Mouse (Mus musculus) midbrain, postnatal 0 days (tissue): ENCODE data around the gene Mxd1. TPM values are rescaled to one million over a fixed set of nuclear protein-coding genes. Genes with fewer than 3 reads are reported as not detected.

Experiments used
- ATAC-seq: fragments of 200-750 bp; cut with Nextera tagmentation; 2 replicates; pipeline ENCODE4 v1.8.0; 2017; ENCODE audit warnings: moderate number of reproducible peaks, mild to moderate bottlenecking, moderate TSS enrichment, moderate library complexity; ENCODE audit not compliant: low FRiP score
- DNase-seq: peaks from one replicate; pipeline ENCODE4 v3.0.0-alpha.2; 2015; ENCODE audit warnings: low spot score
- H3K27ac ChIP-seq: fragments of 300-500 bp; sonication (generic); 2 replicates; pipeline ENCODE4 v1.5.1; 2014; ENCODE audit warnings: low read depth, mild to moderate bottlenecking, low read length, mixed read lengths
- H3K27me3 ChIP-seq: fragments of 300-500 bp; sonication (generic); 2 replicates; pipeline ENCODE4 v1.6.1; 2014; ENCODE audit warnings: low read length, control low read depth, mixed read lengths; ENCODE audit not compliant: insufficient read depth
- H3K36me3 ChIP-seq: fragments of 300-500 bp; sonication (generic); 2 replicates; pipeline ENCODE4 v1.6.1; 2014; ENCODE audit warnings: low read length, control low read depth, mixed read lengths; ENCODE audit not compliant: insufficient read depth
- H3K4me1 ChIP-seq: fragments of 300-500 bp; sonication (generic); 2 replicates; pipeline ENCODE4 v1.6.1; 2014; ENCODE audit warnings: mild to moderate bottlenecking, control low read depth, antibody characterized with exemption, low read length, mixed read lengths; ENCODE audit not compliant: insufficient read depth
- H3K4me2 ChIP-seq: fragments of 300-500 bp; sonication (generic); 2 replicates; pipeline ENCODE4 v1.6.1; 2014; ENCODE audit warnings: low read depth, mild to moderate bottlenecking, low read length, mixed read lengths; ENCODE audit not compliant: poor library complexity, severe bottlenecking
- H3K4me3 ChIP-seq: fragments of 300-500 bp; sonication (generic); 2 replicates; pipeline ENCODE4 v1.5.1; 2014; ENCODE audit warnings: low read depth, mild to moderate bottlenecking, low read length, moderate library complexity
- H3K9ac ChIP-seq: fragments of 300-500 bp; sonication (generic); replicated peaks from 2 replicates; pipeline ENCODE4 v1.6.1; 2014; ENCODE audit warnings: mild to moderate bottlenecking, low read length, moderate library complexity, mixed read lengths; ENCODE audit not compliant: poor library complexity, severe bottlenecking
- H3K9me3 ChIP-seq: fragments of 300-500 bp; sonication (generic); 2 replicates; pipeline ENCODE4 v1.6.1; 2016; ENCODE audit warnings: low read length, control low read depth
- CTCF ChIP-seq: IDR thresholded peaks from 2 replicates; pipeline ENCODE4 v1.5.1; 2016; ENCODE audit warnings: antibody characterized with exemption, mild to moderate bottlenecking
- WGBS: fragments of 180-500 bp; shearing (Covaris S2); extraction: QIAGEN DNeasy Blood & Tissue Kit; methylation state at CpG from one replicate; pipeline ENCODE4 v1.1.7; 2014; 5-methylcytosine and 5-hydroxymethylcytosine counted together
- polyA plus RNA-seq: library from polyadenylated mRNA; unstranded; fragments of >200 nt; fragmentation: Nextera tagmentation; extraction: Ambion mirVana; gene quantifications from 2 replicates; pipeline ENCODE4 v1.2.1, GENCODE M21; 2015
- total RNA-seq: library from RNA; depleted of rRNA; stranded (reverse); fragments of >200 nt; gene quantifications from 2 replicates; pipeline ENCODE4 v1.2.3, GENCODE M21; 2014

The Mxd1 gene
- total and polyA plus RNA-seq, 2 experiments from 2014 or later, result 12.7 to 13.1 TPM

GRCm38 (mm10) chr6:86689671-86690070 lies 20.7 kb upstream of the Mxd1 start:
- Histone ChIP-seq H3K36me3 (peaks cover 31% of the 10 kb centered on the region), H3K9me3 (no peaks in the 10 kb centered on the region), H3K4me3 (no peak overlapping the region), H3K27me3 (no peaks in the 10 kb centered on the region), H3K4me2 (no peak overlapping the region), H3K4me1 (no peaks in the 10 kb centered on the region), H3K27ac (no peak overlapping the region), H3K9ac (no peak overlapping the region)
- WGBS, result 99% methylated on average over 3 of the region's 3 CpGs
- no peak for ATAC-seq
- no peak for TF ChIP-seq CTCF
- DNase-seq, result no peak

- Histone ChIP-seq H3K27me3 (no peaks in the 10 kb centered on the region), H3K4me2 (no peak overlapping the region), H3K9ac (no peak overlapping the region), H3K36me3 (peaks cover 26% of the 10 kb centered on the region), H3K4me1 (no peaks in the 10 kb centered on the region; the same call in 1 of the 2 replicates), H3K9me3 (no peaks in the 10 kb centered on the region), H3K27ac (no peak overlapping the region), H3K4me3 (no peak overlapping the region)
- no peak for DNase-seq
- ATAC-seq, result no peak
- WGBS, result 61% methylated on average over 1 of the region's 1 CpGs
- no peak for TF ChIP-seq CTCF
These were observed 18.0 kb upstream of the Mxd1 start for GRCm38 (mm10) chr6:86686971-86687370.

- ATAC-seq, result peak; percentile 34; the same call in 1 of the 2 replicates
- Histone ChIP-seq H3K36me3 (peaks cover 25% of the 10 kb centered on the region), H3K27ac (peak overlapping the region; percentile 71; the same call in 1 of the 2 replicates), H3K9ac (peak overlapping the region; percentile 88; the same call in 1 of the 2 replicates), H3K9me3 (no peaks in the 10 kb centered on the region), H3K4me2 (peak overlapping the region; percentile 76), H3K4me1 (no peaks in the 10 kb centered on the region; the same call in 1 of the 2 replicates), H3K27me3 (no peaks in the 10 kb centered on the region), H3K4me3 (peak overlapping the region; percentile 83)
- no peak for TF ChIP-seq CTCF
- no peak for DNase-seq
- WGBS, result 38% methylated on average over 12 of the region's 12 CpGs
These were observed 15.7 kb upstream of the Mxd1 start for GRCm38 (mm10) chr6:86684655-86685011.

- Histone ChIP-seq H3K9me3 (no peaks in the 10 kb centered on the region), H3K4me1 (no peaks in the 10 kb centered on the region; the same call in 1 of the 2 replicates), H3K9ac (peak within 1 kb of the TSS; percentile 88), H3K4me2 (peak within 1 kb of the TSS; percentile 76), H3K27ac (peak within 1 kb of the TSS; percentile 71), H3K36me3 (peaks cover 27% of the 10 kb centered on the region), H3K27me3 (no peaks in the 10 kb centered on the region), H3K4me3 (peak within 1 kb of the TSS; percentile 83)
- ATAC-seq (peak; percentile 91), DNase-seq (peak; percentile 89)
- TF ChIP-seq CTCF, result no peak
- WGBS, result 3% methylated on average over 35 of the region's 36 CpGs
These were observed 15.1 kb upstream of the Mxd1 start, which contains the start of gene Snrnp27 for GRCm38 (mm10) chr6:86683872-86684654. Gene Snrnp27 (minus strand): TSS chr6:86684522.

- Histone ChIP-seq H3K4me1 (no peaks in the 10 kb centered on the region; the same call in 1 of the 2 replicates), H3K27ac (no peak overlapping the region), H3K27me3 (no peaks in the 10 kb centered on the region), H3K4me2 (no peak overlapping the region), H3K9me3 (no peaks in the 10 kb centered on the region), H3K36me3 (peaks cover 41% of the 10 kb centered on the region), H3K4me3 (no peak overlapping the region), H3K9ac (no peak overlapping the region)
- DNase-seq, result no peak
- 83% methylated on average over 3 of the region's 3 CpGs for WGBS
- no peak for ATAC-seq
- no peak for TF ChIP-seq CTCF
These were observed 12.3 kb upstream of the Mxd1 start for GRCm38 (mm10) chr6:86681289-86681688.

- ATAC-seq (no peak), DNase-seq (no peak)
- no peak overlapping the region for H3K4me3 ChIP-seq
- no peaks in the 10 kb centered on the region for H3K9me3 ChIP-seq
- H3K4me2 ChIP-seq, result no peak overlapping the region
- TF ChIP-seq CTCF, result no peak
- 88% methylated on average over 6 of the region's 6 CpGs for WGBS
- H3K27ac ChIP-seq, result no peak overlapping the region
- H3K4me1 ChIP-seq, result no peaks in the 10 kb centered on the region
- H3K27me3 ChIP-seq, result no peaks in the 10 kb centered on the region
- peaks cover 56% of the 10 kb centered on the region for H3K36me3 ChIP-seq
- no peak overlapping the region for H3K9ac ChIP-seq
These were observed 9.4 kb upstream of the Mxd1 start for GRCm38 (mm10) chr6:86678341-86678740.
